Mouse (Mus musculus): ENCODE measurements around the gene Asprv1. TPM values are rescaled to one million over a fixed set of nuclear protein-coding genes. Genes with fewer than 3 reads are reported as not detected.
A peak's percentile ranks its signal among the peaks of the same experiment; 100 is the strongest.

Asprv1 gene
- polyA plus RNA-seq, 1 experiment from 2014 or later: 2,145 TPM

GRCm38 (mm10) chr6:86599951-86600414 is 28.0 kb upstream of the Asprv1 start:
- Histone ChIP-seq H3K4me3 (ENCODE audit: low read depth, low read length) (no peak overlapping the region), H3K9ac (ENCODE audit: low read length) (no peak overlapping the region), H3K36me3 (ENCODE audit: control insufficient read depth, insufficient read depth, low read length) (no peaks in the 10 kb centered on the region), H3K9me3 (ENCODE audit: control insufficient read depth, low read length) (no peaks in the 10 kb centered on the region), H3K4me1 (replicated peaks; ENCODE audit: control insufficient read depth, insufficient read depth) (peaks cover 5% of the 10 kb centered on the region; the same call in 1 of the 2 replicates), H3K4me2 (replicated peaks; ENCODE audit: low read depth) (no peak overlapping the region), H3K27ac (replicated peaks) (peak overlapping the region; percentile 89), H3K27me3 (ENCODE audit: control insufficient read depth, insufficient read depth, low read length) (no peaks in the 10 kb centered on the region)
- WGBS: 9% methylated on average over 6 of the region's 6 CpGs
- peak; percentile 92 for DNase-seq (ENCODE audit: low spot score)
- ATAC-seq (ENCODE audit: low FRiP score, low TSS enrichment): peak; percentile 75
- peak; percentile 7 for TF ChIP-seq EP300 (optimal IDR thresholded peaks at IDR 0.05)
- no peak for TF ChIP-seq CTCF (IDR thresholded peaks at IDR 0.05; ENCODE audit: low read depth)

- no peak overlapping the region for H3K4me2 ChIP-seq (replicated peaks; ENCODE audit: low read depth)
- peak overlapping the region; percentile 84 for H3K27ac ChIP-seq (replicated peaks)
- peak; percentile 92 for ATAC-seq (ENCODE audit: low FRiP score, low TSS enrichment)
- TF ChIP-seq CTCF (IDR thresholded peaks at IDR 0.05; ENCODE audit: low read depth) (peak; percentile 4; the same call in 1 of the 2 replicates), EP300 (optimal IDR thresholded peaks at IDR 0.05) (peak; percentile 49)
- no peaks in the 10 kb centered on the region for H3K27me3 ChIP-seq (ENCODE audit: control insufficient read depth, insufficient read depth, low read length)
- H3K9ac ChIP-seq (ENCODE audit: low read length): no peak overlapping the region
- WGBS: 26% methylated on average over 7 of the region's 7 CpGs
- H3K4me1 ChIP-seq (replicated peaks; ENCODE audit: control insufficient read depth, insufficient read depth): peaks cover 2% of the 10 kb centered on the region; the same call in 1 of the 2 replicates
- H3K9me3 ChIP-seq (ENCODE audit: control insufficient read depth, low read length): no peaks in the 10 kb centered on the region
- H3K4me3 ChIP-seq (ENCODE audit: low read depth, low read length): no peak overlapping the region
- DNase-seq (ENCODE audit: low spot score): peak; percentile 93
- H3K36me3 ChIP-seq (ENCODE audit: control insufficient read depth, insufficient read depth, low read length): no peaks in the 10 kb centered on the region
These were observed 22.7 kb upstream of the Asprv1 start for GRCm38 (mm10) chr6:86605260-86605659.

- WGBS: 62% methylated on average over 4 of the region's 4 CpGs
- H3K9me3 ChIP-seq (ENCODE audit: control insufficient read depth, low read length): no peaks in the 10 kb centered on the region
- no peaks in the 10 kb centered on the region for H3K4me1 ChIP-seq (replicated peaks; ENCODE audit: control insufficient read depth, insufficient read depth)
These were observed 21.7 kb upstream of the Asprv1 start for GRCm38 (mm10) chr6:86606289-86606688.

GRCm38 (mm10) chr6:86607471-86607870 is 20.5 kb upstream of the Asprv1 start:
- DNase-seq (ENCODE audit: low spot score): no peak
- Histone ChIP-seq H3K36me3 (ENCODE audit: control insufficient read depth, insufficient read depth, low read length) (no peaks in the 10 kb centered on the region), H3K27ac (replicated peaks) (peak overlapping the region; percentile 66; the same call in 1 of the 2 replicates), H3K27me3 (ENCODE audit: control insufficient read depth, insufficient read depth, low read length) (no peaks in the 10 kb centered on the region), H3K4me3 (ENCODE audit: low read depth, low read length) (no peak overlapping the region), H3K9ac (ENCODE audit: low read length) (0 out of 2 replicates have a peak overlapping the region, but pooled peaks have one; percentile 27), H3K4me1 (replicated peaks; ENCODE audit: control insufficient read depth, insufficient read depth) (no peaks in the 10 kb centered on the region), H3K9me3 (ENCODE audit: control insufficient read depth, low read length) (no peaks in the 10 kb centered on the region), H3K4me2 (replicated peaks; ENCODE audit: low read depth) (no peak overlapping the region)
- no peak for TF ChIP-seq CTCF (IDR thresholded peaks at IDR 0.05; ENCODE audit: low read depth)
- TF ChIP-seq EP300 (optimal IDR thresholded peaks at IDR 0.05): no peak
- ATAC-seq (ENCODE audit: low FRiP score, low TSS enrichment): no peak
- WGBS: 76% methylated on average over 6 of the region's 6 CpGs

More at GRCm38 (mm10) chr6:86606289-86606688, 21.7 kb upstream of the Asprv1 start:
- H3K4me3 ChIP-seq (ENCODE audit: low read depth, low read length): no peak overlapping the region
- H3K36me3 ChIP-seq (ENCODE audit: control insufficient read depth, insufficient read depth, low read length): no peaks in the 10 kb centered on the region
- H3K27me3 ChIP-seq (ENCODE audit: control insufficient read depth, insufficient read depth, low read length): no peaks in the 10 kb centered on the region
- H3K9ac ChIP-seq (ENCODE audit: low read length): peak overlapping the region; percentile 4; the same call in 1 of the 2 replicates
- ATAC-seq (ENCODE audit: low FRiP score, low TSS enrichment) (peak; percentile 62), DNase-seq (ENCODE audit: low spot score) (peak; percentile 35)
- TF ChIP-seq CTCF (IDR thresholded peaks at IDR 0.05; ENCODE audit: low read depth): no peak
- TF ChIP-seq EP300 (optimal IDR thresholded peaks at IDR 0.05): peak; percentile 24
- H3K27ac ChIP-seq (replicated peaks): peak overlapping the region; percentile 84
- no peak overlapping the region for H3K4me2 ChIP-seq (replicated peaks; ENCODE audit: low read depth)

GRCm38 (mm10) chr6:86609235-86609634 is 18.7 kb upstream of the Asprv1 start:
- H3K9me3 ChIP-seq (ENCODE audit: control insufficient read depth, low read length): no peaks in the 10 kb centered on the region
- no peaks in the 10 kb centered on the region for H3K36me3 ChIP-seq (ENCODE audit: control insufficient read depth, insufficient read depth, low read length)
- 86% methylated on average over 6 of the region's 6 CpGs for WGBS
- TF ChIP-seq CTCF (IDR thresholded peaks at IDR 0.05; ENCODE audit: low read depth) (no peak), EP300 (optimal IDR thresholded peaks at IDR 0.05) (no peak)
- H3K27ac ChIP-seq (replicated peaks): no peak overlapping the region
- no peaks in the 10 kb centered on the region for H3K27me3 ChIP-seq (ENCODE audit: control insufficient read depth, insufficient read depth, low read length)
- H3K9ac ChIP-seq (ENCODE audit: low read length): no peak overlapping the region
- DNase-seq (ENCODE audit: low spot score): no peak
- no peak overlapping the region for H3K4me2 ChIP-seq (replicated peaks; ENCODE audit: low read depth)
- no peaks in the 10 kb centered on the region for H3K4me1 ChIP-seq (replicated peaks; ENCODE audit: control insufficient read depth, insufficient read depth)
- no peak overlapping the region for H3K4me3 ChIP-seq (ENCODE audit: low read depth, low read length)
- peak; percentile 11; the same call in 1 of the 2 replicates for ATAC-seq (ENCODE audit: low FRiP score, low TSS enrichment)

- DNase-seq (ENCODE audit: low spot score) (peak; percentile 35), ATAC-seq (ENCODE audit: low FRiP score, low TSS enrichment) (no peak; the same call in 1 of the 2 replicates)
- H3K4me2 ChIP-seq (replicated peaks; ENCODE audit: low read depth): no peak overlapping the region
- no peak for TF ChIP-seq EP300 (optimal IDR thresholded peaks at IDR 0.05)
- peak overlapping the region; percentile 31; the same call in 1 of the 2 replicates for H3K9ac ChIP-seq (ENCODE audit: low read length)
- H3K36me3 ChIP-seq (ENCODE audit: control insufficient read depth, insufficient read depth, low read length): no peaks in the 10 kb centered on the region
- no peaks in the 10 kb centered on the region for H3K27me3 ChIP-seq (ENCODE audit: control insufficient read depth, insufficient read depth, low read length)
- WGBS: 35% methylated on average over 5 of the region's 5 CpGs
- H3K4me3 ChIP-seq (ENCODE audit: low read depth, low read length): no peak overlapping the region
- H3K4me1 ChIP-seq (replicated peaks; ENCODE audit: control insufficient read depth, insufficient read depth): no peaks in the 10 kb centered on the region
- no peak overlapping the region; the same call in 1 of the 2 replicates for H3K27ac ChIP-seq (replicated peaks)
- no peaks in the 10 kb centered on the region for H3K9me3 ChIP-seq (ENCODE audit: control insufficient read depth, low read length)
These were observed 17.2 kb upstream of the Asprv1 start for GRCm38 (mm10) chr6:86610714-86611113.
